Comparison of ENCODE assay signal across 16 mouse cellular contexts in the genomic region with DNA sequence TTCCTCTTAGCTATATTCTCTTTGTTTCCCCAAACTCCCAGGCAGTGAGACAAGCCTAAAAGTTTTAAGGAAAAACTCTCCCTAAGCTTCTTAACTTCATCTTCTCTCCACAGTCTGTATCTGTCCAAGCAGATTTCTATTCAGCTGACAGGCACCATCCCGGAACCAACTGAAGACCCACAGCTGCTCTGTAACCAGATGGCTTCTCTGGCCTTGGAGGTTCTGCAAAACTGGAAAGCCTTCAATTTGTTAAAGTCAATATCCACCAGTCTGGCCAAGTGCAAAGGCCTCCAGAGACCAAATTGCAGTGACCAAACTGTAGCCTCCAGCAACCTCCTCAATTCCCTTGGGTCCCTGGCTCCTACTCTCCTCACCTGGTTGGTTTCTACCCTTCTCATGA.
A peak's percentile ranks its signal among the peaks of the same experiment; 100 is the strongest.
DNase-seq lines count a peak whose midpoint lies in the region; ATAC-seq lines count a peak whose summit lies in the region.
"Had no signal": no experiment of that assay in that cellular context is flagged by ENCODE, and none has a peak within 500 bp of the region (broad histone marks: within the 10 kb centered on the region; RNA-seq: fewer than 3 reads in every experiment).

No protein-coding gene starts in this region.

- no peak overlapping the region for H3K27ac ChIP-seq in heart, embryonic 11.5 days (ENCODE audit: low read depth, low read length)
- H3K27ac ChIP-seq in kidney, embryonic 16.5 days (ENCODE audit: low read length): no peak overlapping the region
- H3K27ac ChIP-seq: hindbrain, embryonic 13.5 days; liver, embryonic 12.5 days; stomach, embryonic 15.5 days had no signal

- intact Hi-C loops in heart, postnatal 14 days (cut with DNase I): no loop called here

- no peaks in the 10 kb centered on the region for H3K27me3 ChIP-seq in heart, embryonic 11.5 days (ENCODE audit: control insufficient read depth, insufficient read depth, low read length)
- no peaks in the 10 kb centered on the region for H3K27me3 ChIP-seq in kidney, embryonic 16.5 days (ENCODE audit: insufficient read depth, low read length)
- H3K27me3 ChIP-seq: hindbrain, embryonic 13.5 days; liver, embryonic 12.5 days; stomach, embryonic 15.5 days had no signal

- no peaks in the 10 kb centered on the region for H3K9me3 ChIP-seq in heart, embryonic 11.5 days (replicated peaks; ENCODE audit: control insufficient read depth, low read length)
- no peaks in the 10 kb centered on the region for H3K9me3 ChIP-seq in kidney, embryonic 16.5 days (ENCODE audit: low read length)
- H3K9me3 ChIP-seq: G1E; hindbrain, embryonic 13.5 days; liver, embryonic 12.5 days; stomach, embryonic 15.5 days had no signal

- no peaks in the 10 kb centered on the region for H3K36me3 ChIP-seq in heart, embryonic 11.5 days (ENCODE audit: control insufficient read depth, insufficient read depth, low read length)
- H3K36me3 ChIP-seq in kidney, embryonic 16.5 days (ENCODE audit: insufficient read depth, low read length): no peaks in the 10 kb centered on the region
- H3K36me3 ChIP-seq: G1E; hindbrain, embryonic 13.5 days; liver, embryonic 12.5 days; stomach, embryonic 15.5 days had no signal

- DNase-seq in heart, adult 11 months: peak; percentile 92
- peak; percentile 10 to 37 for DNase-seq in kidney, postnatal 25 days
- peak; percentile 19 to 37 for DNase-seq in heart, postnatal 14 days
- DNase-seq in kidney, postnatal 36 days: peak; percentile 6 to 7
- DNase-seq in retina, postnatal 1 day: no peak
- DNase-seq: cerebellum, postnatal 25 days; lung, embryonic 14.5 days; midbrain, embryonic 14.5 days had no signal

- H3K4me3 ChIP-seq in heart, embryonic 11.5 days (ENCODE audit: low read depth, low read length): no peak overlapping the region
- H3K4me3 ChIP-seq in kidney, embryonic 16.5 days (ENCODE audit: low read length): no peak overlapping the region
- H3K4me3 ChIP-seq: hindbrain, embryonic 13.5 days; liver, embryonic 12.5 days; myocyte; stomach, embryonic 15.5 days had no signal

- no peak overlapping the region for H3K4me2 ChIP-seq in heart, embryonic 11.5 days
- H3K4me2 ChIP-seq in kidney, embryonic 16.5 days (replicated peaks; ENCODE audit: low read depth, low read length): no peak overlapping the region
- H3K4me2 ChIP-seq: hindbrain, embryonic 13.5 days; liver, embryonic 12.5 days; lung, embryonic 14.5 days; stomach, embryonic 15.5 days had no signal

- no peak for ATAC-seq in heart, embryonic 11.5 days (replicated peaks; ENCODE audit: insufficient number of reproducible peaks, low FRiP score, low TSS enrichment)
- ATAC-seq in kidney, embryonic 16.5 days (ENCODE audit: low FRiP score, low TSS enrichment): no peak
- ATAC-seq: CD4-positive, CD25-positive, alpha-beta regulatory T cell, adult 4 months; liver, embryonic 12.5 days had no signal

- WGBS in heart, embryonic 11.5 days (ENCODE audit: insufficient replicate concordance): 62% methylated on average over 1 of the region's 1 CpGs
- 55% methylated on average over 1 of the region's 1 CpGs for WGBS in kidney, embryonic 16.5 days

- H3K9ac ChIP-seq in heart, embryonic 11.5 days (ENCODE audit: low read depth, low read length): no peak overlapping the region
- no peak overlapping the region for H3K9ac ChIP-seq in kidney, embryonic 16.5 days (replicated peaks; ENCODE audit: low read length)
- H3K9ac ChIP-seq: hindbrain, embryonic 13.5 days; liver, embryonic 12.5 days; lung, embryonic 14.5 days; stomach, embryonic 15.5 days had no signal

- no peaks in the 10 kb centered on the region for H3K4me1 ChIP-seq in heart, embryonic 11.5 days (ENCODE audit: control insufficient read depth, insufficient read depth, low read length)
- H3K4me1 ChIP-seq in kidney, embryonic 16.5 days (ENCODE audit: insufficient read depth, low read length): no peaks in the 10 kb centered on the region
- H3K4me1 ChIP-seq: hindbrain, embryonic 13.5 days; liver, embryonic 12.5 days; stomach, embryonic 15.5 days had no signal
